Mouse (Mus musculus): ENCODE data around the gene Nos1ap.

Nos1ap gene

DNA sequence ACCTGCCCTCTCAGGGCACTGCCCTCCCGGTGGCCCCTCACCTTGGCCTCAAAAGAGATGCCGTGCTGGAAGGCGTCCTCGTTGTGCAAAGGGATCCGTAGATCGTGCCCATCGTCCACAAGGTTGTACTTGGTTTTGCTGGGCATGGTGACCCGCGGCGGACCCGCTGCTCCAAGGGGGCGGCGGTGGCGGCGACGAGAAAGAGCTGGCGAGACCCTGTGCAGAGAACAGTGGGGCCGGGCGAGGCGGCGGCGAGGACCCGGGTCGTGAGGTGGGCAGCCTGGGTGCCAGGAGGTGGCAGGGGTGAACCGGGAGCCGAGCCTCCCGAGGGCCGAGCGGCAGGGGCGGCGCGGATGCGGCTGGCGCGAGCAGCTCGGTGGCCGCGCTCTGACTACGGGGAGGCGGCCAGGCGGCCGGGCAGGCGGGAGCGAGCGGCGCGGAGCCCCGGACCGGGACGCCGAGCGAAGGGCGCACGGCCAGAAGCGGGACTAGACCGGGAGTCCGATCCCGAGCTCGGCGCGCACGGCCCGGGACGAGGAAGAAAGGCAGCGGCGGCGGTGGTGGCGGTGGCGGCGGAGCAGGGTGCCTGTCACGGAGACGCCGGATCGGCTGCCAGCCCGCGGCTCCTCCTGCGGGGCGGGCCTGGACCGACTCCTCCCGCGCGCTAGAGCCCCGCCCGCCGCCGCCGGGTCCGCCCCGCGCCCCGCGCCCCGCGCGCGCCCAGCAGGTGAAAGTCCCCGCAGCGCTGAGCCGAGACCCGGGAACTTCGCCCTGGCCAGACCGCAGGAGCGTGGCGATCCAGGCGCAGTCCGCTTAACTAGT lies at the start of gene Nos1ap:
Gene Nos1ap, minus strand, starts transcription at position 643 of the 822 bp plus-strand sequence.
- DNase-seq (ENCODE audit: low spot score): peak; percentile 39

DNA sequence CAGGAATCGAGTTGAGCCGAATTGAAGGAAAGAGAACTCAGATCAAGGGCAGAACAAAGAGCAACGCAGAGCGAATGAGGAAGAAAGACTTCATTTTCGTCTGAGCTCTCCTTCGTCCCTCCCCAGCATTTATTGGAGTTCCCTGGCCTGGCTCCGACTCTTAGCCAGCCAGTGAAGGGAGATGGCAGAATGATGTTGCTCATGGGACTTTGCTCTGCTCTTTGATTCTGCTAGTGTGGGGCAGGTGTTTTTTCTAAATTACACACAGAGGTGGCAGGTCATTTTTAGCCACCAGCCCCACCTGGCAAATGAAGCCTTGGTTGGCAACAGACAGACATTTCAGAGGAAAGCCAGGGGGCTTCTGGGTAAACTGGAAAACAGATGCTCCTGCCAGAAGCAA lies 49.3 kb upstream of the Nos1ap start:
- DNase-seq (ENCODE audit: low spot score): no peak

DNA sequence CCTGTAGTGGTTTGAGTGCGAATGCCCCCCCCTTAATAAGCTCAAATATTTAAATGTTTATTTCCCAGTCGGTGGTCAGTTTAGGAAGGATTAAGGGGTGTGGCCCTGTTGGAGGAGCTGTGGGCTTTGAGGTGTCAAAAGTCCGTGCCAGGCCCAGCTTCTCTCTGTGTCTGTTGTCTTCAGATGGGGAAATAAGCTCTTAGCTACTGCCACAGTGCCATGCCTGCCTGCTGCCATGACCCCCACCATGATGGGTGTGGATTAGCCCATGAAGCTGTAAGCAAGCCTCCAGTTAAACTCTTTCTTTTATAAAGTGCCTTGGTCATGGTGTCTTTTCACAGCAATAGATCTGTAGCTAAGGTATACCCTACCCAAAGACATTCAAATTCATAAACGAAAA lies 43.2 kb upstream of the Nos1ap start:
- DNase-seq (ENCODE audit: low spot score): no peak

DNA sequence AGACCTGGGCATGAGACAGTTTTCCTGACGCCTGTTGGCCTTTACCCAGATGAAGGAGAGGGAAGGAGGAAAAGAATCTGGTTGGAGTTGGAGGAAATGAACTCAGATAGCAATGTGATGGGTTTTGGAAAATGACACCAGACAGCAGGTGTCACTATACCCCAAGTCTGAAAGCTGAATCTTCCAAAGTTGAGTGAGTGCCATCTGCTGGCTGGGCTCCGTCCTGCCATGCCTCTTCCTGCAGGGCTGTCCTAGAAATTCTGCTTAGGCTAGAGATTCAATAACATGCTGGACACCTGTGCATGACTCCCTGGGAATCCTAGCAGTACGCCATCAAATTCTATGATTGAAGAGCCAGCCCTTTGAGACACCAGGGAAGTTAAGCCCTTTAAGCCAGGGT lies 42.7 kb upstream of the Nos1ap start:
- peak; percentile 78 for DNase-seq (ENCODE audit: low spot score)

DNA sequence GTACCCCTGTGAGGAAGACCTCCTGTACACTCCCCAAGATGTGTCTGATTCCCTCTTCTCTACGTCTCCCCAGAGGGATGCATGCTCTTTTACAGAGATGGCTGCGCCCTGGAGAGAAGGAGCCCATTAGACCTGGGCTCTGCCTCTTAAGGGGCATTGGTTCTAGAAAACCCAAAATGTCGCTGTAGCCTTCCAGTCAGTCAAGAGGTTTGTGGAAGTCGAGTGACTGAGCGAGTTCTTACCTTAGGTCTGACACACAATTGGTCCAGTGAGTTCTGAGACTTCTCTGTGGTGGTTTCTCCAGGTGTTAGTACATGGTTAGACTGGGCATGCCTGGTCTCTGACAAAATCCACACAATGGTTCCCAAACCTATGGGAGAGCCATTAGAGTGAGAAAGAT lies 41.9 kb upstream of the Nos1ap start:
- no peak for DNase-seq (ENCODE audit: low spot score)

DNA sequence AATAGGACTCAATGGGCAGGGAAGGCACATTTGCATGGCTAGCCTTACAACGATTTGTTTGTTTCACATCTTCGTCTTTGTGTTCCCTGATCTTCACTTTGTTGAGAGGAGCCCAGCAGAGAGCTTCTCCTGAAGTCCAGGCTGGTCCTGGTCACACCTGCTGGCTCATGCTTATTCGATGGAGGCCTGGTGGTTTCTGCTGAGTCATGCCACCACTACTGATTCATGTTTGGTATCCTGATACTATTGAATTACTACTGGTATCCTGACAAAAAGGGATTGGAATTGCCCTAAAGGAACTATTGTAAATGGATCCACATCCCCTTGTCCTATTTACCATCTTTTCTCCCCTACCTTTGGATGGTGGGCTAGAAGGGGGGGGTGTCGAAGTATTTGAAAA lies 40.8 kb upstream of the Nos1ap start:
- no peak for DNase-seq (ENCODE audit: low spot score)

DNA sequence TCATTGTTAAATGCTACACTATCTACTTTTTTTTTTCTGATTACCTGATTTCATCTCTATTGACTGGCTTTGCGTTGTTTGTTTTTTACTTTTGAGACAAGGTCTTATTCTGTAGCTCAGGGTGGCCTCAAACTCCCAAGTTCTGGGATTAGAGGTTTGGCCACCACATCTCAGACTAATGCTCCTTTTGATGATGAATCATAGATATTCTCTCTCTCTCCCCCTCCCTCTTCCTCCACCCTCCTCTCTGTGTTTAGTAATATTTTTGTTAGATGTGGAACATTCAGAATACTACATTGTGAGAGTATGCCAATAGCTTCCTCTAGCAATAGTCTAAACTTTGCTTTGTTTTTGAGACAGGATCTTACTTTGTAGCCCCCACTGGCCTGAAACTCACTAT lies 33.8 kb upstream of the Nos1ap start:
- no peak for DNase-seq (ENCODE audit: low spot score)

DNA sequence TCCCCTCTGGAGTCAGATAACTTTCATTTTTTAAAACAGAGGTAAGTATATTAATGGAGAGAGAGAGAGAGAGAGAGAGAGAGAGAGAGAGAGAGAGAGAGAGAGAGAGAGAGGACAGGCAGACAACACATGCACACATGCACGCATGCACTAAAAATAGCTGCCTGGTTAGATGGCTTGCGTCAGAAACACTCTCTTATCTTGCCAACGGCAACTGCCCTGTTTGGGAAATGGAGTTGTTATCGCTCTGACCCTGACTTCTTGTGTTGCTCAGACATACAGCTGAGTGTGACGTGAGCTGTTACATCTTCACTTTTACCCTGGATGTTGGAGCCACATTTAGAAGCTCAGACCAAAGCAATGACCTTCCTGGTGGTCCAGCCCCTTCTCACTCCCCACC lies 33.3 kb upstream of the Nos1ap start:
- DNase-seq (ENCODE audit: low spot score): no peak

DNA sequence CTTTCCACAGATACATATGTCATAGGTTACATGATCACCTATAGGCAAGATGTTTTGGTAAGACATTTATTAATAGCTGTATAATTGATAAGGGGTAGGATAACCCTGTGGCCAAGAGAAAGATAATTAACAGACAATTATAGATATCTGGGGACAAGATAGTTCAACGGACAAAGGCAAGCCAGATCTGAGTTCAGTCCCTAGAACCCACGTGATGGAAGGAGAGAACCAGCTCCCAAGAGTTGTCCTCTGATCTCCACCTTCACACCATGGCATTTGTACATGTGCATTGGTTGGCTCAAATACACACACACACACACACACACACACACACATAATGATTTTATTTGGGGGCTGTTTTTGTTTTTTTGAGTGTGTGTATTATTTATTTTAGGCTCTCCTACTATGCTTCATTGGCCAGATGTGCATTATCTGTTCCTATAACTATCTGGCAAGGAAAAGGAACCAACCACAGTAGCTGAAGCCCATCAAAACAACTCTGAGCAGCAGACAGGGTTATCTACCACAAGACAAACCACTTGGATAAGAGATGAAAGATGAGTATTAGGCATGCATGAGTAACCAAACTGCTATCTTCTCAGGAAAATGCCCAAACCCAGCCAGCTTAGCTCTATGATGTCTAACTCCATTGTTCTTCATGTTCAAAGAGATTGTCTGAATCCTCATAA lies 30.2 kb upstream of the Nos1ap start:
- no peak for DNase-seq (ENCODE audit: low spot score)

DNA sequence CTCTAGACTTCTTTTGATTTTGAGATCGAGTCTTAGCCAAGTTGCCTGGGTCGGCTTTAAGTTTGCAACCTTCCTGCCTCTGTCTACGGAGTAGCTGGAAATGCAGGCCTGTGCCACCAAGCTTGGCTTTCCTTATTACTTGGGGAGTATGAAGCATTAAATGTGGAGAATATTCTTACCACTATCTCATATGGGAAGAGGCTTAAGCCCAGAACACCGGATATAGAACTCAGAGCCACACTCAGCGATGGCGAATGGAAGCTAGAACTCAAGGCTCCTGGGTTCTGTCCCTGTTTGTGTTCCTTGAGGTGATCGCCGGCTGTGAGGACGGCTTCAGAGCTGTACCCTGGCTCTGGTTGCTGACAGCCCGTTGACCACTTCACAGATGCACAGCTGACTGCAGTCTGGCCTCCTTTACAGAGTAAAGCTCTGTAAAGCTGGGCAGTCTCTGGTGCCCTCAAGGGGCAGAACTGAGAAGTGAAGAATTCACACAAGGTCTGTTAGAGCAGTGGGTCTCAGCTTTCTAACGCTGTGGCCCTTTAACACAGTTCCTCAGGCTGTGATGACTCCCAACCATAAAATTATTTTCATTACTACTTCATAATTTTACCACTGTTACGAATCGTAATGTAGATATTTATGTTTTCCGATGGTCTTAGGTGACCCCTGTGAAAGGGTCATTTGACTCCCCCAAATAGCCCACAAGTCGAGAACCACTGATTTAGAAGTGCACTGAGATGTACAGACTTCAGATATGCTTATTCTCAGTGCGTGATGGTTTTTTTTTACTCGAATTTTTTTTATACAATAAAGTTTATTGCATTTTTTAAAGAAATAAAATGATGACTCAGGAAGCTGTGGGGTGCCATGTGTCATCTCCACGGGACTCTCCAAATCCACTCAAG lies 23.6 kb upstream of the Nos1ap start:
- peak; percentile 69 for DNase-seq (ENCODE audit: low spot score)

DNA sequence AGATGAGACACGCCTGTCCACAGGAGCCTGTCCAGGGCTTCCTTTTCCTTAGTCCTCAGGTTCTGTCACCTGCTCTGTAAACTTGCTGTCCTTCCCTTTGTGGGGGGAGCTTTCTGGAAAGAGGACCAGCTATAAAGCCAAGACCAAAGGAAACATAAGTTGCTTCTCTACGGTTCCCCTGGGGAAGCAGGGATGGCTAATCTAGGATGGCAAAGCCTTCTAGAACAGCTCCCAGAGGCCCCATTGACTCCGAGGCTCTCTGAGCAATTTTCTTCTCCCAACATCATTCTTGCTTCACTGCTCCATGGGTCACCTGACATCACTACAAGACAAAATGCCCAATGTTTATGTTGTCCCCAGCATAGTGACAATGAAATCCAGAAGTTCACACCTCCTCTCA lies 22.0 kb upstream of the Nos1ap start:
- no peak for DNase-seq (ENCODE audit: low spot score)

DNA sequence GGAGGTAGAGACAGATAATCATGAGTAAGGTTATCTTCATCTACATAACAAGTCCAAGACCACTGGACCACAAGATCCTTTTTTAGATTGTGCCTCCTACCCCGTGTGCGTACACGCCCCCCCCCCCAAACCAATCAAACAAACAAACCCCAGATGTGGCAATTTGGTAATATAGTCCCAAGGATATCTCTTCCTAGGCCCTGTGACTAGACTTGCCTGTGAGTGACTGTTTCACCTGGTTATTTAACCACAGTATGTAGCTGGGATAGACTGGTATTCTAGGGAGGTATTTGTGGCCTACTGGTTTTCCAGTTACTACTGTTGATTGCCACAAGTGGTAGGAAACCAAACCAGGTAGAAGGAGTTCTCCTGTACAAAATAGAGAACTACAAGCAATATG lies 21.0 kb upstream of the Nos1ap start:
- no peak for DNase-seq (ENCODE audit: low spot score)

DNA sequence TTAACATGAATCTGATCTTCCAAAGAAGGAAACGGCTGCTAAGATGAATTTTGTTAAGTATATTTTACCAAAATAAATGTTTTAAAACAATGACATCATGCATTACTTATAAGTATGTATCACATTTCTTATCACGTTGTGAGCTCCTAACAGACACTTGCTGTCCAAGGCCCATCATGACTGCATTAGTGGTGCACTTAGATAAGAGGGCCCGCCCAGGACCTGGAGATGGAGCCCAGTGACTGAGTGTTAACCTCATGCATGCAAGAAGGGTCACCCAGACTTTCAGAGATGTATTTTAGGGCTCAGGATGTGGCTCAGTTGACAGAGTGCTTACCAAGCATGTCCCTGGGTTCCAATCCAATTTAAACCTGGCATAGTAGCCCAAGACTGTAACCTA lies 20.6 kb upstream of the Nos1ap start:
- DNase-seq (ENCODE audit: low spot score): no peak

DNA sequence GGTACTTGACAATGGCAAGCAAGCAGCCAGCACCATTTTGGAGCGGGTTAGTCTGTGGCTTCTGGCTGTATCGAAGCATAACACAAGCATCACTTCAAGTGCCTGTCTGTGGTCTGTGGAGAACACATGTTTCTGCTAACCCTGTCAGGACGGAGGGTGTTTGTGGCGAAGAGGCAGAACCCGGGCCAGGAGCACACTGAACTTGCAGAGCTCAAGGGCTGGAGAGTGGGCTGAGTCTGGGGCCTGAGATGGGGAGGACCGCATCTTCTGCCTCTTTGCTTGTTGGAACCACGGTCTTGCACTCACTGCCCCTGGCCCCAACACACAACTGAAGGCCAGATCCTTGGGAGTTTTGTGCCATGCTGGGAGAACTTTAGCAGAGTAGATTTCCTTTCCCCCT lies 20.2 kb upstream of the Nos1ap start:
- no peak for DNase-seq (ENCODE audit: low spot score)

DNA sequence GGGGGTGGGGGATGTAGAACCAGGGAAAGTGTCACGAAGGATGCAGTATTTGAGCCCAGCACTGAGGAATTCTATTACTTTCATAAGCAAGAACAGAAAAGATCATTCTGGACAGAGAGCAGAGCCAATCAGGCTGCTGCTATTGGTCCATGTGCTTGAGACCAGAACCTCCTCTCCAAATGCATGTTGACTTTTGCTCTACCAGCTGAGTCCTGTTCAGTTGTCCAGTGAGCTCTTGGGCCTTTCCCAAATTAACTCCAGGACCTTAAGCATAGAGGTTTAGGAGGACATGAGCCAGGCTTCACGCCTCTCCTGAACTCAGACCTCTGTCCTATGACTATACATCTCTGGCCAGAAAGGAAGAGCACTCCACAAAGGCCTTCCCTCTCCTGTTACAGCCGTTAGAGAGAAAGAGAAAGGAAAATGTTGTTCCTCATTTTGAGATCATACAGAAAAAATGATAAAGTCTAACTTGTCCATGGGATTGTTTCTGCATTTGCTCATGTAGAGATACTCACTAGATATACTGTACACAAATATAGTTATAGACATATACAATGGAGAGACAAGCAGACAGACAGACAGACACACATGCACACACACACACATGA lies 18.9 kb upstream of the Nos1ap start:
- no peak for DNase-seq (ENCODE audit: low spot score)

DNA sequence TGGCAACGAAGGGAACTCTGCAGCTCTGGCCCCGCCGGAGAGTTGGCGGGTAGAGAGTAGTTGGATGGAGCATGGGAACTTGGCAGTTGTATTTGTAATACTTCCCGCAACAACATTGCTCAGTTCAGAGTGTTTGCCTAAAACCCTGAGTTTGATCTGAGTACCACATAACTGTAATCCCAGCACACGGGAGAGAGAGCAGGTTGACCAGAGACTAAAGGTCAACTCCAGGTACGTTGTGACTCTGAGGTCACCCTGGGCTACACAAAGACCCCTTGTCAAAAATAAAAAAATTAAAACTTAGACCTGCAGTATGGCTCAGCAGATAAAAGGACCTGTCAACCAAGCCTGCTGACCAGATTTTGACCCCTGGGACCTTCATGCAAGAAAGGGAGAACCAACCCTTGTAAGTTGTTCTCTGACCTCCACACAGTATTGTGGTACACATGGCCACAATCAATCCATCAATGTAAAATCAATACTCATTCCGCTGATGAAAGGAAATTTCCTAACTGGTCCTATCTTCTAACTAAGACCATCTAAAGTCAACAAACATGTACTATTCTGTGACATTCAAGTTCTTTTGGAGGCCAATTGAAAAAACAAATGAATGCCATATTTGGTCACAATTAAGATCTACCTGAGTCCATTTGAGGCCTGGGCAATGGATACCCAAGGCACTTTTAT lies 17.7 kb upstream of the Nos1ap start:
- no peak for DNase-seq (ENCODE audit: low spot score)

DNA sequence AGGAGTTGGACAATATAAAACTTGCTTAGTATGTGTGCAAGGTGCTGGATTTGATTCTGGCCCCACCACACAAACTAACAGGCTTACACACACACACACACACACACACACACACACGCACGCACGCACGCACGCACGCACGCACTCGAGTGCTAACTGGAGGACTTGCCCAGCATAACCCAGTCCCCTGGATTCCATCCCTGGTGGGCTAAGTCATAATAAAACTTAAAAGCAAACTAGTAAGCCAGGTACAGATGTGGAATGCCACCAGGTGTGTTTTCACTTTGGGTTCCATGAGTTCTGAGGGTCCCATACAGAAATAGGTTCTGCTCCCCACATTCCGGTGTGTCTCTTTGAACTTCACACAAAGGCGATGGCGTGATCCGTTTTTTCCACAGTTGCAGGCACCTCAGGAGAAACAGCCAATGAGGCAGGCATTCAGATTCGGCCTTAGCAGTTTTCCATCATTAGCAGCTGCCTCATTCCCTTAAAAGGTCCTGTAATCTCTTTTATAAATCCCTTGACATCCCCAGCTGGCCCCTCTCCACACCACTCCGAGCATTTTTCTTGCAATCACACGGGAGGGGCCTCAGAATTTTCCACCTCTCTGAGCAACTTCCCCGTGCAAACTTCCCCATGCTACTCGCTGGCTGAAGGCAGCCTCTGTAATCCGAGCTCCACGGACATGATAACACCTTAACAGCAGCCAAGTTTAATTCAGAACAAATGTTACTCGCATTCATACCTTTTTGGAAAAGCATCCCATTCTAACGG lies 15.8 kb upstream of the Nos1ap start:
- DNase-seq (ENCODE audit: low spot score): no peak

DNA sequence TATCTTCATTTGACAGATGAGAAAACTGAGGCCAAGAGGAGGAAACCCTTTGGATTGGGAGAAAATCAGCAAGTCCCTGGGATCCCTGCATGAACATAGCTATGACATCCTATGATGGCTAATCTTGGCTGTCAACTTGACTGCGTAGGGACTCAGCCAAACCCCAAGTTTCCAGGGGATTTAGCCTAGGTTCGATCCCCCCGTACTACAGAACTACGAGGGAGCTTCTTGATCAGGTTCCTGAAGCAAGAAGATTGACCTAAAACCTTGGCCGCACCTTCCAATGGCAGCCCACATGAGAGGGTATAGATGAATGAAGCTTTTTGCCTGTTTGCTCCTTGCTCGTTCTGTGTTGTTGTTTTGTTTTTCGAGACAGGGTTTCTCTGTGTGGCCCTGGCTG lies 4.9 kb upstream of the Nos1ap start:
- DNase-seq (ENCODE audit: low spot score): no peak

DNA sequence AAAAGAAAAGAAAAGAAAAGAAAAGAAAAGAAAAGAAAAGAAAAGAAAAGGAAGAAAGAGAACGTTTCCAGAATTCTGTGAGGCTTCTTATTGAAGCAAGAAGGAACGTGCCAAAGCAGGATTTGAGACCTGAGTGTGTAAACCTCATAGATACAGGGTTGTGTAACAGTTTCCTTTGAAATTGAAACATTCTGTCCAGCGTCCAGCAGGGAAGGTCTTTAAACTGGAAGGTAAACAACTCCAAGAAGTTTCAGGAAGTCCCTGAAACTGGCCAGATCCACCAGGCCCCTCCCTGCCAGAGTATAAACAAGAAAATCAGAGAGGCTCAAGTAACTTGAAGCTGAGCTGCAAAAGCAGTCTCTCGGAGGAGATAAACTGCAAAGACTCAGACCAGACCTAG lies 870 bp upstream of the Nos1ap start:
- DNase-seq (ENCODE audit: low spot score): no peak

DNA sequence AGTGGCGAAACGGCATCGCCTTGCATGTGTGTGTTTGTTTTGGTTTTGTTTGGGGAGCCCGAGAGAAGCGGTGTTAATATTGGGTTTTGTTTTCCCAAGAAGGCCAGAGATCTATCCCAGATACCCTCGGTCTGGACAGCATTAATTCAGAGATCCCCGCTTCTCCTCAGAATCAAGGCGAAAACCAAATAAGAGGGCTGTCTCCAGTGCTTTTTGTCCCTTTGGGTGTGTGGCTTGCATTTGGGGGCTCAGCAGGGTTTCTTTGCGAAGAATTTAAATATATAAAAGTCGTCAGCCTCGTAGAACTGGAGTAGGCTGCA lies 340 bp upstream of the Nos1ap start:
- no peak for DNase-seq (ENCODE audit: low spot score)

DNA sequence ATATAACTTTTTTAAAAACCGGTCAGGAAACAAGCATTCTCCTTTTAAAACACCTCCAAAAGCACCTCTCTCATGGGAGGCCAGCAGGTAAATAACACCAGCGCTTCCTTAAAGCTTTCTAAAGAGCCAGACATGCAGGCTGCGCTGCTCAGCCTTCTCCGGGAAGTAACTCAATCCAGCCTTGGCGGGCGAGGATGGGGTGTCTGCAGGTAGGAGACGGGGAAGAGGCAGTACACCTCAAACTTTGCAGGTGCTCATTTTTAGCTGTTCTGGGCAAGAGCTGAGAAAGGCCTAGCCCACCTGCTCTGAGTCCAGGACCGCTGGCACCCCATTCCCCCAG lies 812 bp downstream of the Nos1ap start:
- no peak for DNase-seq (ENCODE audit: low spot score)
